Mouse (Mus musculus): ENCODE results near the gene Ewsr1.

- no peak for TF ChIP-seq MAX (IDR thresholded peaks at IDR 0.05; ENCODE audit: low read depth)
- no peak for TF ChIP-seq POLR2A (IDR thresholded peaks at IDR 0.05; ENCODE audit: insufficient read length, low read depth)
- no peak for TF ChIP-seq POLR2AphosphoS2 (IDR thresholded peaks at IDR 0.05; ENCODE audit: insufficient read length, low read depth)
- TF ChIP-seq SRF (IDR thresholded peaks at IDR 0.05; ENCODE audit: control insufficient read depth, insufficient read length, low read depth), result no peak
- no peak for TF ChIP-seq USF1 (IDR thresholded peaks at IDR 0.05; ENCODE audit: low read depth)
- TF ChIP-seq MYOG (IDR thresholded peaks at IDR 0.05; ENCODE audit: control insufficient read depth in 1 of 3, insufficient read depth in 1 of 3, insufficient read length in 2 of 3, low read depth in 2 of 3), result no peak
- no peak for TF ChIP-seq MYOD1 (IDR thresholded peaks at IDR 0.05; ENCODE audit: control insufficient read depth in 1 of 3, insufficient read length in 2 of 3, low read depth in 2 of 3)
- no peak for TF ChIP-seq E2F4 (IDR thresholded peaks at IDR 0.05; ENCODE audit: insufficient read depth)
- TF ChIP-seq CEBPB (IDR thresholded peaks at IDR 0.05; ENCODE audit: insufficient read depth, poor library complexity, severe bottlenecking), result no peak
- TF ChIP-seq TCF3 (IDR thresholded peaks at IDR 0.05; ENCODE audit: insufficient read length, low read depth), result no peak
Measured at GRCm38 (mm10) chr11:5138642-5139041, 39.6 kb upstream of the Ewsr1 start.
